Mouse (Mus musculus): ENCODE measurements around the gene 4933414I15Rik. TPM values are rescaled to one million over a fixed set of nuclear protein-coding genes. Genes with fewer than 3 reads are reported as not detected.

The 4933414I15Rik gene
- polyA plus RNA-seq, 1 experiment from 2014 or later, result not detected

- DNase-seq (ENCODE audit: low spot score) (peak; percentile 62), ATAC-seq (ENCODE audit: insufficient number of reproducible peaks, low FRiP score, low TSS enrichment, low read depth) (no peak)
- Histone ChIP-seq H3K9ac (ENCODE audit: low read length) (no peak overlapping the region), H3K36me3 (ENCODE audit: control insufficient read depth, insufficient read depth, low read length) (no peaks in the 10 kb centered on the region), H3K9me3 (ENCODE audit: control insufficient read depth, low read length) (no peaks in the 10 kb centered on the region), H3K4me1 (ENCODE audit: control insufficient read depth, insufficient read depth, low read length) (no peaks in the 10 kb centered on the region), H3K4me3 (ENCODE audit: low read depth, low read length) (no peak overlapping the region), H3K4me2 (ENCODE audit: low read depth, severe bottlenecking) (no peak overlapping the region), H3K27me3 (ENCODE audit: control insufficient read depth, insufficient read depth, low read length) (no peaks in the 10 kb centered on the region), H3K27ac (replicated peaks; ENCODE audit: low read depth, low read length) (no peak overlapping the region)
- 39% methylated on average over 14 of the region's 14 CpGs for whole genome bisulfite sequencing
These were observed 3.8 kb downstream of the 4933414I15Rik start for GRCm38 (mm10) chr11:50939621-50940366.

DNA sequence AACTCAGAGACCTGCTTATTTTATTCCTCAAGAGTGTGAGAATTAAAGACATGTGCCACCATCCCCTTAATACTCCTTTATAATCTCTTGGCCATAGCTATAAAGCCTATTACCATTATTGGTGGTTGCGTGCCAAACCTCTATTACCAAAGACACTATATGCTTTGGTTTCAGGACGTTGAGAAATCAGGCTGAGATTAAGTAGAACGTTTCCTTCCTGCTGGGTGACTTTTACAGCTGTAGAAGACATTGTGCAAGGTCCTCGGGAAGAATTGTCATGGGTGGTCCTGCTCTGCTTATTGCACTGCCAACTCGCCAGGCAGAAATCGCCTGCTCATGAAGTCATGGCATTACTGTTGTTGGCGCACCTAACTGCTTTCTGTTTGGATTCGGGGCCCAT lies 5.1 kb downstream of the 4933414I15Rik start:
- whole genome bisulfite sequencing, result 81% methylated on average over 8 of the region's 8 CpGs
- DNase-seq (ENCODE audit: low spot score), result no peak
- H3K27me3 ChIP-seq (ENCODE audit: control insufficient read depth, insufficient read depth, low read length), result no peaks in the 10 kb centered on the region
- no peaks in the 10 kb centered on the region for H3K9me3 ChIP-seq (ENCODE audit: control insufficient read depth, low read length)
- H3K36me3 ChIP-seq (ENCODE audit: control insufficient read depth, insufficient read depth, low read length), result no peaks in the 10 kb centered on the region
- no peak overlapping the region for H3K27ac ChIP-seq (replicated peaks; ENCODE audit: low read depth, low read length)
- no peaks in the 10 kb centered on the region for H3K4me1 ChIP-seq (ENCODE audit: control insufficient read depth, insufficient read depth, low read length)
- no peak overlapping the region for H3K4me2 ChIP-seq (ENCODE audit: low read depth, severe bottlenecking)
- ATAC-seq (ENCODE audit: insufficient number of reproducible peaks, low FRiP score, low TSS enrichment, low read depth), result no peak
- no peak overlapping the region for H3K9ac ChIP-seq (ENCODE audit: low read length)
- H3K4me3 ChIP-seq (ENCODE audit: low read depth, low read length), result no peak overlapping the region

DNA sequence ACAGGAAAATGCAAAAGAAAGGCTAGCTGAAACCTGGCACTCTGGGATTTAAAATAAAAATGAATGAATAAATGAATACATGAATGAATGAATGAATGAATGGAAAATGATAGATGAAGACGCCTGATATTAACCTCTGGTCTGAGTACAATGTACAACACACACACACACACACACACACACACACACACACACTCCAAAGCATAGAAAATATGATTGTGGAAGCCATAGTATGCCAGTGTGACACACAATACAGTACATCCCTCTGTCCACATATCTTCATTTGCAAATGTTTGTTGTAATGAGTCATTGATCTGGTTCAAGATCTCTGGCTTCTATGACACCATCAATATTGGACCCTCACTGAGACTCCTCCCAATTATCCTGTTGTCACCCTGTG lies 11.5 kb downstream of the 4933414I15Rik start:
- no peak for ATAC-seq (ENCODE audit: insufficient number of reproducible peaks, low FRiP score, low TSS enrichment, low read depth)
- Histone ChIP-seq H3K9ac (ENCODE audit: low read length) (no peak overlapping the region), H3K4me2 (ENCODE audit: low read depth, severe bottlenecking) (no peak overlapping the region), H3K4me3 (ENCODE audit: low read depth, low read length) (no peak overlapping the region), H3K27me3 (ENCODE audit: control insufficient read depth, insufficient read depth, low read length) (no peaks in the 10 kb centered on the region), H3K36me3 (ENCODE audit: control insufficient read depth, insufficient read depth, low read length) (no peaks in the 10 kb centered on the region), H3K4me1 (ENCODE audit: control insufficient read depth, insufficient read depth, low read length) (no peaks in the 10 kb centered on the region), H3K27ac (replicated peaks; ENCODE audit: low read depth, low read length) (no peak overlapping the region), H3K9me3 (ENCODE audit: control insufficient read depth, low read length) (no peaks in the 10 kb centered on the region)
- 73% methylated on average over 1 of the region's 1 CpGs for WGBS
- DNase-seq (ENCODE audit: low spot score), result no peak

- no peaks in the 10 kb centered on the region for H3K27me3 ChIP-seq (ENCODE audit: control insufficient read depth, insufficient read depth, low read length)
- H3K4me2 ChIP-seq (ENCODE audit: low read depth, severe bottlenecking), result peak within 1 kb of the TSS; percentile 81
- H3K36me3 ChIP-seq (ENCODE audit: control insufficient read depth, insufficient read depth, low read length), result no peaks in the 10 kb centered on the region
- peak within 1 kb of the TSS; percentile 59 for H3K4me3 ChIP-seq (ENCODE audit: low read depth, low read length)
- H3K9me3 ChIP-seq (ENCODE audit: control insufficient read depth, low read length), result no peaks in the 10 kb centered on the region
- no peak within 1 kb of the TSS for H3K27ac ChIP-seq (replicated peaks; ENCODE audit: low read depth, low read length)
- ATAC-seq (ENCODE audit: insufficient number of reproducible peaks, low FRiP score, low TSS enrichment, low read depth) (peak; percentile 87), DNase-seq (ENCODE audit: low spot score) (peak; percentile 83)
- WGBS, result 1% methylated on average over 18 of the region's 18 CpGs
- H3K4me1 ChIP-seq (ENCODE audit: control insufficient read depth, insufficient read depth, low read length), result no peaks in the 10 kb centered on the region
- H3K9ac ChIP-seq (ENCODE audit: low read length), result peak within 1 kb of the TSS; percentile 56
These were observed 12.1 kb downstream of the 4933414I15Rik start, which contains the start of gene Zfp354b for GRCm38 (mm10) chr11:50931451-50931866. Zfp354b (minus strand) TSS chr11:50931633.

GRCm38 (mm10) chr11:50931021-50931420 lies 12.5 kb downstream of the 4933414I15Rik start:
- no peaks in the 10 kb centered on the region for H3K36me3 ChIP-seq (ENCODE audit: control insufficient read depth, insufficient read depth, low read length)
- H3K4me1 ChIP-seq (ENCODE audit: control insufficient read depth, insufficient read depth, low read length), result no peaks in the 10 kb centered on the region
- H3K9me3 ChIP-seq (ENCODE audit: control insufficient read depth, low read length), result no peaks in the 10 kb centered on the region
- WGBS, result 3% methylated on average over 16 of the region's 16 CpGs
- no peak overlapping the region for H3K27ac ChIP-seq (replicated peaks; ENCODE audit: low read depth, low read length)
- no peaks in the 10 kb centered on the region for H3K27me3 ChIP-seq (ENCODE audit: control insufficient read depth, insufficient read depth, low read length)
- ATAC-seq (ENCODE audit: insufficient number of reproducible peaks, low FRiP score, low TSS enrichment, low read depth), result peak; percentile 76; the same call in 1 of the 2 replicates
- DNase-seq (ENCODE audit: low spot score), result no peak
- H3K4me2 ChIP-seq (ENCODE audit: low read depth, severe bottlenecking), result peak overlapping the region; percentile 81
- H3K4me3 ChIP-seq (ENCODE audit: low read depth, low read length), result peak overlapping the region; percentile 59
- H3K9ac ChIP-seq (ENCODE audit: low read length), result peak overlapping the region; percentile 56

GRCm38 (mm10) chr11:50930469-50931014 lies 13.0 kb downstream of the 4933414I15Rik start:
- DNase-seq (ENCODE audit: low spot score) (no peak), ATAC-seq (ENCODE audit: insufficient number of reproducible peaks, low FRiP score, low TSS enrichment, low read depth) (no peak)
- Histone ChIP-seq H3K9ac (ENCODE audit: low read length) (no peak overlapping the region), H3K4me2 (ENCODE audit: low read depth, severe bottlenecking) (peak overlapping the region; percentile 81), H3K9me3 (ENCODE audit: control insufficient read depth, low read length) (no peaks in the 10 kb centered on the region), H3K27ac (replicated peaks; ENCODE audit: low read depth, low read length) (no peak overlapping the region), H3K27me3 (ENCODE audit: control insufficient read depth, insufficient read depth, low read length) (no peaks in the 10 kb centered on the region), H3K4me3 (ENCODE audit: low read depth, low read length) (peak overlapping the region; percentile 59), H3K36me3 (ENCODE audit: control insufficient read depth, insufficient read depth, low read length) (no peaks in the 10 kb centered on the region), H3K4me1 (ENCODE audit: control insufficient read depth, insufficient read depth, low read length) (no peaks in the 10 kb centered on the region)
- 26% methylated on average over 14 of the region's 14 CpGs for WGBS

DNA sequence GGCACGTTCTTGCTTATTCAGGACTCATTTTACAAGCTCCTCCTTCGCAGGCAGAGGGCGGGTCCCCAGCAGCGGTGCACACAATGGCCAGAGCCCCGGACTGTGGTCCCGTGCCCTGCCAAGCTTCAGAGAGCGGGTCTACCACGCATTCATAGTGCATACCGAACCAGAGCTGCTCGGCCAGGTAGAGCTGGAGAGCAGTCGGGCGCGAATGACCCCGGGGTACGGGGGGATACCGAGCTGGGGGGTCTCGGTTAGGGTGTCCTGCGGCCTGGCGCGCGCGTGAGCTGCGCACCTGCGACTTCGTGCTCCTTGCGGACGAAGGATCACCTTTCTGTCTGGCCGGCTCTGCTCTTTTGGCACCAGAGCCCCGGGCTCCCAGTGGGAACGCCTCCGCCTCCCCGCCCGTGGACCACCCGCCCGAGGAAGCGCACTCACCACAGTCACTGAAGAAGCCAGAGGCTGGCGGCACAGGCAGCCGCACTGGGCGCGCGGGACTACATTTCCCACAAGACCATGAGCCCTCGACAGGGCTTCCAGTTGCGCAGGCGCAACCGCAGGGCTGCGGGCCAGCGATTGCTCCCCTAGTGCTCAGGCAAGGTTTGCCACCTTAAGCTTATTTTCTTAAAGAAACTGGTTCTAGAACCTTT lies 27.8 kb downstream of the 4933414I15Rik start, which contains the start of gene Zfp2:
Gene Zfp2, minus strand, starts transcription at position 495 of the 650 bp plus-strand sequence.
- ATAC-seq (ENCODE audit: insufficient number of reproducible peaks, low FRiP score, low TSS enrichment, low read depth), result peak; percentile 93

DNA sequence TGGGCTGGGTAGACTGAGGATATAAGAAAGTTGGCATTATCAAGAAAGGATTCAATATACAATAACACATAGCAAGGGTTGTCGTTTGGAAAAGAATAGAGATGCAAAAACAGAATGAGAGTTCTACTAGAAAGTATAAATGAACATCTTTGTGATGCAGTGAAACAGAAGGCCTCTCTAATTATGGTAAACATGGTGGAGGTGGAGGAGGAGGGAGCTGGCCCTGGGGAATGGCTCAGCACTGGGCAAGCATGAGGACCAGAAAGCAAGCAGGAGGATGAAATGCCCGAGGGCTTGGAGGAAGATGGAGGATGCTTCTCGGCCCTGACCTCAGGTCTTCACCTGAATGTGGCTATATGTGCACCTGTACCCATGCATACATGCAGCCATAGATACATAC lies 29.1 kb downstream of the 4933414I15Rik start:
- no peaks in the 10 kb centered on the region for H3K27me3 ChIP-seq (ENCODE audit: control insufficient read depth, insufficient read depth, low read length)
- no peaks in the 10 kb centered on the region for H3K9me3 ChIP-seq (ENCODE audit: control insufficient read depth, low read length)
- no peak for DNase-seq (ENCODE audit: low spot score)
- no peak overlapping the region for H3K4me3 ChIP-seq (ENCODE audit: low read depth, low read length)
- no peak overlapping the region for H3K9ac ChIP-seq (ENCODE audit: low read length)
- WGBS, result 87% methylated on average over 3 of the region's 3 CpGs
- no peak overlapping the region for H3K4me2 ChIP-seq (ENCODE audit: low read depth, severe bottlenecking)
- peaks cover 17% of the 10 kb centered on the region for H3K36me3 ChIP-seq (ENCODE audit: control insufficient read depth, insufficient read depth, low read length)
- H3K4me1 ChIP-seq (ENCODE audit: control insufficient read depth, insufficient read depth, low read length), result no peaks in the 10 kb centered on the region
- H3K27ac ChIP-seq (replicated peaks; ENCODE audit: low read depth, low read length), result no peak overlapping the region
- no peak for ATAC-seq (ENCODE audit: insufficient number of reproducible peaks, low FRiP score, low TSS enrichment, low read depth)

More for the DNA sequence above, 27.8 kb downstream of the 4933414I15Rik start, which contains the start of gene Zfp2:
- under 1% methylated on average over 41 of the region's 47 CpGs for WGBS
- Histone ChIP-seq H3K4me1 (ENCODE audit: control insufficient read depth, insufficient read depth, low read length) (no peaks in the 10 kb centered on the region), H3K27me3 (ENCODE audit: control insufficient read depth, insufficient read depth, low read length) (no peaks in the 10 kb centered on the region), H3K36me3 (ENCODE audit: control insufficient read depth, insufficient read depth, low read length) (peaks cover 9% of the 10 kb centered on the region), H3K4me2 (ENCODE audit: low read depth, severe bottlenecking) (peak within 1 kb of the TSS; percentile 39), H3K4me3 (ENCODE audit: low read depth, low read length) (peak within 1 kb of the TSS; percentile 79), H3K9ac (ENCODE audit: low read length) (peak within 1 kb of the TSS; percentile 93), H3K27ac (replicated peaks; ENCODE audit: low read depth, low read length) (peak within 1 kb of the TSS; percentile 79), H3K9me3 (ENCODE audit: control insufficient read depth, low read length) (no peaks in the 10 kb centered on the region)
- DNase-seq (ENCODE audit: low spot score), result peak; percentile 93

All from limb, embryonic 11.5 days (tissue).